Comparison of ENCODE assay signal across 16 mouse cellular contexts in the genomic region with DNA sequence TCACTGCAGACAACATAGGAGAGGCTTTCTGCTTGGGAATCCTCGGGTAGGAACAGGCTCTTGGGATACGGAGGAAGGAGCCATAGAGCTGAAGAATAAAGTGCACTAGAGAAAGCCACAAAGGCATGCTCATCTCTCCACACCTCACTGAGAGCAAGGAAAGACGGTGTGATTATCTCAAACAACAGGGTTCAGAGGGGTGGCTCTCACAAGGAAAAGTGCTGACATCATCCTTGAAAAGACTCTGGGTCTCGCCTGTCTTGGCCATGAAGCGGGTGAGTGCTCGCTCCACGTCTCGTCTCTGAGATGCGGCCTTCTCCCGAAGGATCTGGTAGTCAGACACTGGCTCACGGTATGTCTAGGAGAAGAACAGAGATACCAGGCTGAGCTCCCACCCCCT. TPM values are rescaled to one million over a fixed set of nuclear protein-coding genes. Genes with fewer than 3 reads are reported as not detected.
"Had no signal": no experiment of that assay in that cellular context is flagged by ENCODE, and none has a peak within 500 bp of the region (broad histone marks: within the 10 kb centered on the region; RNA-seq: fewer than 3 reads in every experiment).

No protein-coding gene starts in this region.

- H3K27ac ChIP-seq: limb, embryonic 12.5 days; midbrain, embryonic 15.5 days; neural tube, embryonic 12.5 days; stomach, postnatal 0 days had no signal

- H3K9me3 ChIP-seq: limb, embryonic 12.5 days; midbrain, embryonic 15.5 days; neural tube, embryonic 12.5 days had no signal

- H3K4me3 ChIP-seq: limb, embryonic 12.5 days; midbrain, embryonic 15.5 days; neural tube, embryonic 12.5 days had no signal

- H3K27me3 ChIP-seq: limb, embryonic 12.5 days; midbrain, embryonic 15.5 days; neural tube, embryonic 12.5 days had no signal

- H3K9ac ChIP-seq: limb, embryonic 12.5 days; midbrain, embryonic 15.5 days; neural tube, embryonic 12.5 days had no signal

- H3K4me1 ChIP-seq: limb, embryonic 12.5 days; midbrain, embryonic 15.5 days; neural tube, embryonic 12.5 days had no signal

- ATAC-seq: inflammation-experienced regulatory T-cells, adult 6 months; lung, postnatal 0 days; midbrain, embryonic 15.5 days had no signal

- H3K4me2 ChIP-seq: limb, embryonic 12.5 days; midbrain, embryonic 15.5 days; neural tube, embryonic 12.5 days had no signal

- DNase-seq: layer of hippocampus, adult 9-11 months; lung, adult 2 months; lung, postnatal 36 days; right cerebral cortex, postnatal 14 days; thymus, postnatal 4 days had no signal

RNA-seq across cellular contexts. Expression of a gene that starts 57.0 kb away (rescaled TPM):
- total RNA-seq: layer of hippocampus, adult 18-20 months; left cerebral cortex, postnatal 36 days; monocyte, adult 5-6 weeks; neutrophil, adult 5-6 weeks had no signal
- polyA plus RNA-seq: inflammation-experienced regulatory T-cells, adult 6 months; kidney, embryonic 16.5 days had no signal

RNA-seq across cellular contexts. Expression of a gene that starts 57.7 kb away (rescaled TPM):
- total RNA-seq: monocyte, adult 5-6 weeks had no signal
- polyA plus RNA-seq: inflammation-experienced regulatory T-cells, adult 6 months had no signal
